Mouse (Mus musculus): ENCODE data around the gene Ube2s. TPM values are rescaled to one million over a fixed set of nuclear protein-coding genes. Genes with fewer than 3 reads are reported as not detected.
A peak's percentile ranks its signal among the peaks of the same experiment; 100 is the strongest.
"Not testable (repeated sequence)": the region's sequence is repeated elsewhere in the genome, so short reads cannot be mapped to it uniquely, and the experiment has no call there.

The Ube2s gene
- polyA plus RNA-seq, 1 experiment from 2014 or later, result 269 TPM

- Histone ChIP-seq H3K4me3 (peak overlapping the region; percentile 77), H3K36me3 (no peaks in the 10 kb centered on the region), H3K4me2 (peak overlapping the region; percentile 90), H3K4me1 (replicated peaks) (peaks cover 38% of the 10 kb centered on the region), H3K27me3 (no peaks in the 10 kb centered on the region), H3K9ac (peak overlapping the region; percentile 77), H3K9me3 (no peaks in the 10 kb centered on the region), H3K27ac (replicated peaks) (peak overlapping the region; percentile 92)
- peak; percentile 35 for ATAC-seq (ENCODE audit: low FRiP score, low read depth)
- under 1% methylated on average over 34 of the region's 34 CpGs for WGBS
Measured at GRCm38 (mm10) chr7:4843604-4844244, 31.3 kb upstream of the Ube2s start.

- H3K9me3 ChIP-seq, result no peaks in the 10 kb centered on the region
- H3K27me3 ChIP-seq, result no peaks in the 10 kb centered on the region
- peak overlapping the region; percentile 92 for H3K27ac ChIP-seq (replicated peaks)
- H3K4me3 ChIP-seq, result peak overlapping the region; percentile 77
- WGBS, result under 1% methylated on average over 16 of the region's 16 CpGs
- peaks cover 41% of the 10 kb centered on the region for H3K4me1 ChIP-seq (replicated peaks)
- ATAC-seq (ENCODE audit: low FRiP score, low read depth), result peak; percentile 74
- H3K9ac ChIP-seq, result peak overlapping the region; percentile 77
- no peaks in the 10 kb centered on the region for H3K36me3 ChIP-seq
- peak overlapping the region; percentile 90 for H3K4me2 ChIP-seq
Measured at GRCm38 (mm10) chr7:4842634-4843131, 30.3 kb upstream of the Ube2s start.

- Histone ChIP-seq H3K9ac (peak overlapping the region; percentile 77), H3K4me2 (peak overlapping the region; percentile 90), H3K4me1 (replicated peaks) (peaks cover 48% of the 10 kb centered on the region), H3K27ac (replicated peaks) (peak overlapping the region; percentile 92), H3K9me3 (no peaks in the 10 kb centered on the region), H3K4me3 (peak overlapping the region; percentile 77), H3K36me3 (no peaks in the 10 kb centered on the region), H3K27me3 (no peaks in the 10 kb centered on the region)
- 0 out of 2 replicates have a peak, but pooled peaks have one; percentile 0 for ATAC-seq (ENCODE audit: low FRiP score, low read depth)
- 36% methylated on average over 5 of the region's 5 CpGs for WGBS
Measured at GRCm38 (mm10) chr7:4842077-4842476, 29.7 kb upstream of the Ube2s start.

- no peak overlapping the region for H3K4me3 ChIP-seq
- no peak for ATAC-seq (ENCODE audit: low FRiP score, low read depth)
- no peaks in the 10 kb centered on the region; the same call in 1 of the 2 replicates for H3K36me3 ChIP-seq
- H3K4me1 ChIP-seq (replicated peaks), result peaks cover 33% of the 10 kb centered on the region
- no peaks in the 10 kb centered on the region for H3K27me3 ChIP-seq
- H3K9me3 ChIP-seq, result no peaks in the 10 kb centered on the region
- H3K9ac ChIP-seq, result no peak overlapping the region
- no peak overlapping the region for H3K27ac ChIP-seq (replicated peaks)
- H3K4me2 ChIP-seq, result no peak overlapping the region
- 18% methylated on average over 1 of the region's 1 CpGs for WGBS
Measured at GRCm38 (mm10) chr7:4837639-4838038, 25.2 kb upstream of the Ube2s start.

- WGBS, result under 1% methylated on average over 50 of the region's 51 CpGs
Measured at GRCm38 (mm10) chr7:4836351-4836792, 24.0 kb upstream of the Ube2s start.

GRCm38 (mm10) chr7:4835631-4836327 is 23.4 kb upstream of the Ube2s start:
- 5% methylated on average over 33 of the region's 34 CpGs for WGBS
- no peaks in the 10 kb centered on the region; the same call in 1 of the 2 replicates for H3K36me3 ChIP-seq
- 0 out of 2 replicates have a peak, but pooled peaks cover 6% of the 10 kb centered on the region for H3K27me3 ChIP-seq

More at GRCm38 (mm10) chr7:4836351-4836792, 24.0 kb upstream of the Ube2s start:
- Histone ChIP-seq H3K4me2 (peak overlapping the region; percentile 86), H3K27me3 (0 out of 2 replicates have a peak, but pooled peaks cover 5% of the 10 kb centered on the region), H3K9me3 (no peaks in the 10 kb centered on the region), H3K4me1 (replicated peaks) (peaks cover 20% of the 10 kb centered on the region), H3K36me3 (no peaks in the 10 kb centered on the region; the same call in 1 of the 2 replicates), H3K27ac (replicated peaks) (peak overlapping the region; percentile 85), H3K4me3 (peak overlapping the region; percentile 52), H3K9ac (peak overlapping the region; percentile 61)
- ATAC-seq (ENCODE audit: low FRiP score, low read depth), result peak; percentile 90

GRCm38 (mm10) chr7:4830476-4830875 is 18.1 kb upstream of the Ube2s start:
- ATAC-seq (ENCODE audit: low FRiP score, low read depth), result no peak
- no peak overlapping the region for H3K4me3 ChIP-seq
- H3K9ac ChIP-seq, result no peak overlapping the region
- H3K4me2 ChIP-seq, result no peak overlapping the region
- peaks cover 26% of the 10 kb centered on the region for H3K36me3 ChIP-seq
- H3K27ac ChIP-seq (replicated peaks), result no peak overlapping the region
- 14% methylated on average over 12 of the region's 12 CpGs for WGBS
- H3K27me3 ChIP-seq, result 0 out of 2 replicates have a peak, but pooled peaks cover 6% of the 10 kb centered on the region
- no peaks in the 10 kb centered on the region for H3K9me3 ChIP-seq
- H3K4me1 ChIP-seq (replicated peaks), result no peaks in the 10 kb centered on the region; the same call in 1 of the 2 replicates

More at GRCm38 (mm10) chr7:4835631-4836327, 23.4 kb upstream of the Ube2s start:
- H3K9ac ChIP-seq, result peak overlapping the region; percentile 61
- peaks cover 18% of the 10 kb centered on the region for H3K4me1 ChIP-seq (replicated peaks)
- peak; percentile 59; the same call in 1 of the 2 replicates for ATAC-seq (ENCODE audit: low FRiP score, low read depth)
- H3K9me3 ChIP-seq, result no peaks in the 10 kb centered on the region
- H3K27ac ChIP-seq (replicated peaks), result peak overlapping the region; percentile 85
- H3K4me3 ChIP-seq, result peak overlapping the region; percentile 52
- H3K4me2 ChIP-seq, result peak overlapping the region; percentile 86

GRCm38 (mm10) chr7:4825365-4825764 is 13.0 kb upstream of the Ube2s start:
- H3K9me3 ChIP-seq, result no peaks in the 10 kb centered on the region
- peaks cover 26% of the 10 kb centered on the region; the same call in 1 of the 2 replicates for H3K36me3 ChIP-seq
- no peak overlapping the region for H3K4me3 ChIP-seq
- H3K4me1 ChIP-seq (replicated peaks), result no peaks in the 10 kb centered on the region
- no peaks in the 10 kb centered on the region for H3K27me3 ChIP-seq
- H3K9ac ChIP-seq, result no peak overlapping the region
- ATAC-seq (ENCODE audit: low FRiP score, low read depth), result no peak
- no peak overlapping the region for H3K4me2 ChIP-seq
- no peak overlapping the region for H3K27ac ChIP-seq (replicated peaks)
- WGBS, result 53% methylated on average over 4 of the region's 4 CpGs

- Histone ChIP-seq H3K4me2 (no peak overlapping the region), H3K9me3 (no peaks in the 10 kb centered on the region), H3K4me3 (no peak overlapping the region), H3K4me1 (replicated peaks) (no peaks in the 10 kb centered on the region), H3K36me3 (0 out of 2 replicates have a peak, but pooled peaks cover under 1% of the 10 kb centered on the region), H3K27me3 (no peaks in the 10 kb centered on the region), H3K27ac (replicated peaks) (no peak overlapping the region), H3K9ac (no peak overlapping the region)
- 77% methylated on average over 6 of the region's 6 CpGs for WGBS
- ATAC-seq (ENCODE audit: low FRiP score, low read depth), result no peak
Measured at GRCm38 (mm10) chr7:4822162-4822907, 9.9 kb upstream of the Ube2s start.

GRCm38 (mm10) chr7:4821690-4822089 is 9.3 kb upstream of the Ube2s start:
- WGBS, result 74% methylated on average over 4 of the region's 4 CpGs
- Histone ChIP-seq H3K27ac (replicated peaks) (0 out of 2 replicates have a peak overlapping the region, but pooled peaks have one; percentile 15), H3K36me3 (no peaks in the 10 kb centered on the region), H3K9ac (no peak overlapping the region), H3K27me3 (no peaks in the 10 kb centered on the region), H3K4me3 (no peak overlapping the region), H3K4me1 (replicated peaks) (no peaks in the 10 kb centered on the region), H3K9me3 (no peaks in the 10 kb centered on the region), H3K4me2 (no peak overlapping the region)
- ATAC-seq (ENCODE audit: low FRiP score, low read depth), result no peak

GRCm38 (mm10) chr7:4820925-4821324 is 8.5 kb upstream of the Ube2s start:
- WGBS, result 93% methylated on average over 7 of the region's 7 CpGs
- not testable (repeated sequence) for H3K36me3 ChIP-seq; H3K27ac ChIP-seq (replicated peaks); H3K9me3 ChIP-seq; H3K4me1 ChIP-seq (replicated peaks); H3K27me3 ChIP-seq; H3K4me3 ChIP-seq; H3K9ac ChIP-seq; ATAC-seq (ENCODE audit: low FRiP score, low read depth); H3K4me2 ChIP-seq
